Mouse (Mus musculus) kidney, postnatal 0 days (tissue): Measurements from ENCODE around the gene Ppm1n. TPM values are rescaled to one million over a fixed set of nuclear protein-coding genes. Genes with fewer than 3 reads are reported as not detected.
A peak's percentile ranks its signal among the peaks of the same experiment; 100 is the strongest.

Source experiments
- ATAC-seq: fragments of 200-750 bp; cut with Nextera tagmentation; replicated peaks from 2 replicates; pipeline ENCODE4 v1.8.0; 2017; ENCODE audit warnings: low read depth, moderate number of reproducible peaks, moderate TSS enrichment, moderate library complexity; ENCODE audit not compliant: low FRiP score
- DNase-seq: peaks from one replicate; pipeline ENCODE4 v3.0.0-alpha.2; 2016; ENCODE audit warnings: low spot score
- H3K27ac ChIP-seq: fragments of 300-500 bp; sonication (generic); 2 replicates; pipeline ENCODE4 v1.5.1; 2014; ENCODE audit warnings: mild to moderate bottlenecking
- H3K27me3 ChIP-seq: fragments of 300-500 bp; sonication (generic); 2 replicates; pipeline ENCODE4 v1.6.1; 2014; ENCODE audit warnings: low read length, mixed read lengths; ENCODE audit not compliant: insufficient read depth
- H3K36me3 ChIP-seq: fragments of 300-500 bp; sonication (generic); 2 replicates; pipeline ENCODE4 v1.6.1; 2014; ENCODE audit warnings: low read length, mixed read lengths; ENCODE audit not compliant: insufficient read depth
- H3K4me1 ChIP-seq: fragments of 300-500 bp; sonication (generic); replicated peaks from 2 replicates; pipeline ENCODE4 v1.6.1; 2014; ENCODE audit warnings: antibody characterized with exemption, low read length, mixed read lengths; ENCODE audit not compliant: insufficient read depth
- H3K4me2 ChIP-seq: fragments of 300-500 bp; sonication (generic); 2 replicates; pipeline ENCODE4 v1.6.1; 2014; ENCODE audit warnings: mild to moderate bottlenecking, low read length, moderate library complexity, mixed read lengths
- H3K4me3 ChIP-seq: fragments of 300-500 bp; sonication (generic); replicated peaks from 2 replicates; pipeline ENCODE4 v1.5.1; 2014; ENCODE audit warnings: low read depth, low read length
- H3K9ac ChIP-seq: fragments of 300-500 bp; sonication (generic); 2 replicates; pipeline ENCODE4 v1.6.1; 2014; ENCODE audit warnings: low read depth, low read length
- H3K9me3 ChIP-seq: fragments of 300-500 bp; sonication (generic); replicated peaks from 2 replicates; pipeline ENCODE4 v1.6.1; 2016; ENCODE audit warnings: low read length, inconsistent platforms, mixed read lengths
- CTCF ChIP-seq: IDR thresholded peaks from 2 replicates; pipeline ENCODE4 v1.5.1; 2016; ENCODE audit warnings: antibody characterized with exemption, low read depth, mild to moderate bottlenecking, moderate library complexity
- WGBS: fragments of 180-500 bp; shearing (Covaris S2); extraction: QIAGEN DNeasy Blood & Tissue Kit; methylation state at CpG from one replicate; pipeline ENCODE4 v1.1.7; 2014; 5-methylcytosine and 5-hydroxymethylcytosine counted together
- polyA plus RNA-seq: library from polyadenylated mRNA; unstranded; fragments of >200 nt; fragmentation: Nextera tagmentation; extraction: Ambion mirVana; gene quantifications from 2 replicates; pipeline ENCODE4 v1.2.1, GENCODE M21; 2015

The Ppm1n gene
- polyA plus RNA-seq = 0.18 TPM in 1 of 2 replicates, not detected in the other

DNA sequence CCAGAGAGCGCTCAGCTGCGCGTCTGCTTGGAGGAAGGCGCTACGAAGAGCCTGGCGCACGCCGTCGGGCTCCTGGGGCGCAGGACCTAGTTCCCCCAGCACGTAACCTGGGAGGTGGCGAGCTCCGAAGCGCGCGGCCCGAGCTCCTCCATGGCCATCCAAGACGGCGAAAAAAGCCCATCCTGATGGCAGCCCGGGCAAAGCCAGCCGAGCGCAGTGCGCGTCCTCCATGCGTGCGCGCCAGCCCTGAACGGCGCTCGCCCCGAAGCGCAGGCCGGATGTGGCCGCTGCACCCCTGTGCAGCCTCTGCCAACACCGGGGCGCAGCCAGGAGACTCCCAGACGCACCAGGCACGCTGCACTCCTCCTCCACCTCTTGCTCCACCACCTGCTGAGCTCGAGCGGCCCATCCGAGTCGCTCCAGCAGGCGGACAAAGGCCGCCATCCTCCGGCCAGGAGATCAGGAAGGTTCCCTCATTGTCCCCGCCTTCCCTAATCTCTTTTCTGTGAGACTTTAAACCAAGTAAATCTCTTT lies at the start of gene Ppm1n:
TSS of gene Ppm1n (minus strand) at position 484 of the 534 bp plus-strand sequence.
- whole genome bisulfite sequencing = under 1% methylated on average over 46 of the region's 46 CpGs
- DNase-seq (no peak), ATAC-seq (no peak)
- H3K27ac ChIP-seq = no peak within 1 kb of the TSS
- peak within 1 kb of the TSS; percentile 40 for H3K4me2 ChIP-seq
- no peaks in the 10 kb centered on the region; the same call in 1 of the 2 replicates for H3K9me3 ChIP-seq
- 0 out of 2 replicates have a peak within 1 kb of the TSS, but pooled peaks have one; percentile 5 for H3K9ac ChIP-seq
- H3K27me3 ChIP-seq = peaks cover 35% of the 10 kb centered on the region
- H3K4me3 ChIP-seq = peak within 1 kb of the TSS; percentile 19
- H3K4me1 ChIP-seq = 0 out of 2 replicates have a peak, but pooled peaks cover 4% of the 10 kb centered on the region
- TF ChIP-seq CTCF = no peak
- no peaks in the 10 kb centered on the region for H3K36me3 ChIP-seq

DNA sequence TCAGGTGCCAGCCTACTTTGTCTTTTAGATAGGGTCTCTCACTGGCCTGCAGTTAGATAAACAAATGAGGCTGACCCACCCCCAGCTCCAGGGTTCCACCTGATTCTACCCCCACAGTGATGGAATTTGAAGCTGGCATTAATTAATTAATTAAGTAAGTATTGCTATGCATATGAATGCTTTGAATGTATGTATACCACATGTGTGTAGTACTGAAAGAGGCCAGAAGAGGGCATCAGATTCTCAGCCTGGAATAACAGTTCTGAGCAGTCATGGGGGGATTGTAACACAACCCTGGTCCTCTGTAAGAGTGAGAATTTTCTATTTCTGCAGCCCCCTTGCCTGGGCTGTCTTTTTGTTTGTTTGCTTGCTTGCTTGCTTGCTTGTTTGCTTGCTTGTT lies 48.6 kb upstream of the Ppm1n start:
- Histone ChIP-seq H3K36me3 (no peaks in the 10 kb centered on the region), H3K27ac (no peak overlapping the region), H3K27me3 (no peaks in the 10 kb centered on the region), H3K9ac (no peak overlapping the region), H3K4me3 (no peak overlapping the region), H3K4me1 (peaks cover 5% of the 10 kb centered on the region; the same call in 1 of the 2 replicates), H3K9me3 (no peaks in the 10 kb centered on the region), H3K4me2 (no peak overlapping the region)
- peak; percentile 39; the same call in 1 of the 2 replicates for TF ChIP-seq CTCF
- no peak for DNase-seq
- ATAC-seq = no peak

DNA sequence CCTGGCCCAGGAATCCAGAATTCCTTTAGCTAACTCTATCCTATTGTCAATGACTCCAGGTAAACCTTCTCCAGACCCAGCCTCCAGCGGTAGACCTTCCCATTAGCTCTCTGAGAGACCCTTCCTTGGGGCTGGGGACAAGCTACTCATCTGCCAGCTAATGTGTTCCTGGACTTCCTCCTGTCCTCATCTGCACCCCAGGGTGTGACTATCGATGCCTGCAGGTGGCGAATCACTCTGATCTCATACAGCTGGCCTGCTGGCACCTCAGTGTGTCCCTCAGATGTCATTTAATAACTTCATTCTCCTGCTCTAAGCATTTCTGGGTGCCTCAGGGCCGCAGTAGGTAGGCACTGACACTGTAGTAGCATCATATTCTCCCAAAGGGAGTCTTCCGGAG lies 47.9 kb upstream of the Ppm1n start:
- WGBS = 69% methylated on average over 5 of the region's 5 CpGs
- Histone ChIP-seq H3K9ac (no peak overlapping the region), H3K27ac (no peak overlapping the region), H3K36me3 (no peaks in the 10 kb centered on the region), H3K4me3 (no peak overlapping the region), H3K9me3 (no peaks in the 10 kb centered on the region), H3K27me3 (no peaks in the 10 kb centered on the region), H3K4me1 (peaks cover 5% of the 10 kb centered on the region; the same call in 1 of the 2 replicates), H3K4me2 (no peak overlapping the region)
- no peak for TF ChIP-seq CTCF
- no peak for DNase-seq
- no peak for ATAC-seq

DNA sequence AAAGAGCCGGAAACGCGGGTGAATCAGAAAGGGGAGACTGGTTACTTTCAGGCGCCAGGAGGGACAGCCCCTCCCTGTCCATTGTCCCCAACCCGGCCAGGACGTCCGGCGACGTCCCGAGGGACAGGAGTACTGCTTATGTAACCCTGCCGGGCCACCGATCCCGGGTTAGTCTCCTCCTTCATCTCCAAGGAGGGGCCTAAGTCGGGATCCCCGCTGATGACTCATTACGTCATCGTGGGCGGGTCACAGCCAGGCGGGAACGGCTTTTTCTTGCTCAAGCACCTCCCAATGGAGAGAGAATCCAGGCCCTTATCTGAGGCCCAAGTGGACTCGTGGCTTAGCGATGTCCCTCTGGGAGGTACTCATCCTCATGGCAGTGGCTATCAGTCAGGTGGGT lies 47.3 kb upstream of the Ppm1n start:
- DNase-seq (peak; percentile 93), ATAC-seq (peak; percentile 80)
- peak overlapping the region; percentile 50 for H3K4me2 ChIP-seq
- no peak for TF ChIP-seq CTCF
- H3K4me3 ChIP-seq = peak overlapping the region; percentile 27
- 0 out of 2 replicates have a peak overlapping the region, but pooled peaks have one; percentile 43 for H3K9ac ChIP-seq
- peaks cover 5% of the 10 kb centered on the region; the same call in 1 of the 2 replicates for H3K4me1 ChIP-seq
- no peaks in the 10 kb centered on the region for H3K27me3 ChIP-seq
- H3K9me3 ChIP-seq = no peaks in the 10 kb centered on the region
- H3K27ac ChIP-seq = peak overlapping the region; percentile 91
- H3K36me3 ChIP-seq = no peaks in the 10 kb centered on the region
- under 1% methylated on average over 22 of the region's 22 CpGs for WGBS

DNA sequence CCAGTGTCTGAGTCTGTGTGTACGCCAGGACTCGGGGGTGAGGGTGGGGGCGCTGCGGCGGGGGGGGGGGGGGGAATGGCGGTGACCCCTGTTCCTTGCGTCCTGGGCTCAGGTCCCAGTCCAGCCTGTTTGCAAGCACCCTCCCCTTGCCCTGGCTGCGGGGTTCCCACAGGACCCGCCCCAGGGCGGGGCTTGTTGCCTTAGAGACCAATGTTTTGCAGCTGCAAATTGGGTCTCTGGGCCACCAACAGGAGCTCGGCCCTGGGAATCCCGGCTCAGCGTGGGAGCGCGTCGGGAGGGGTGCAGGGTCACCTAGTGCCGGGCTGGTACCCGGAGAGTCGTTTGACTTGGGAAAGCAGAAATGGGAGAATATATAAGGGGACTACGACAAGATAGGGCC lies 46.5 kb upstream of the Ppm1n start:
- 2% methylated on average over 19 of the region's 20 CpGs for WGBS
- TF ChIP-seq CTCF = no peak

GRCm38 (mm10) chr7:19325262-19326199 lies 45.7 kb upstream of the Ppm1n start:
- peak overlapping the region; percentile 91; the same call in 1 of the 2 replicates for H3K27ac ChIP-seq
- H3K4me2 ChIP-seq = peak overlapping the region; percentile 50
- peaks cover 6% of the 10 kb centered on the region; the same call in 1 of the 2 replicates for H3K4me1 ChIP-seq
- no peak for DNase-seq
- no peak for ATAC-seq
- H3K4me3 ChIP-seq = no peak overlapping the region; the same call in 1 of the 2 replicates
- TF ChIP-seq CTCF = no peak
- WGBS = 73% methylated on average over 21 of the region's 21 CpGs
- no peaks in the 10 kb centered on the region for H3K27me3 ChIP-seq
- H3K36me3 ChIP-seq = no peaks in the 10 kb centered on the region
- H3K9ac ChIP-seq = peak overlapping the region; percentile 6; the same call in 1 of the 2 replicates
- no peaks in the 10 kb centered on the region for H3K9me3 ChIP-seq

More for the DNA sequence above, 46.5 kb upstream of the Ppm1n start:
- H3K27ac ChIP-seq = peak overlapping the region; percentile 91
- peak; percentile 86 for DNase-seq
- H3K36me3 ChIP-seq = no peaks in the 10 kb centered on the region
- H3K9ac ChIP-seq = peak overlapping the region; percentile 6; the same call in 1 of the 2 replicates
- H3K4me1 ChIP-seq = peaks cover 5% of the 10 kb centered on the region; the same call in 1 of the 2 replicates
- H3K4me3 ChIP-seq = peak overlapping the region; percentile 27
- H3K27me3 ChIP-seq = no peaks in the 10 kb centered on the region
- ATAC-seq = peak; percentile 52; the same call in 1 of the 2 replicates
- H3K9me3 ChIP-seq = no peaks in the 10 kb centered on the region
- peak overlapping the region; percentile 50 for H3K4me2 ChIP-seq
